Mouse (Mus musculus) small intestine, adult 2 months (tissue): Measurements from ENCODE around the gene Degs1. TPM values are rescaled to one million over a fixed set of nuclear protein-coding genes. Genes with fewer than 3 reads are reported as not detected.

Experiments used
- H3K27ac ChIP-seq: fragments of 200-500 bp; 2 replicates; pipeline ENCODE4 v1.5.1; 2012; ENCODE audit warnings: low read depth, low read length, control low read depth, inconsistent platforms; ENCODE audit not compliant: insufficient read depth
- H3K27me3 ChIP-seq: fragments of 200-500 bp; 2 replicates; pipeline ENCODE4 v1.6.1; 2012; ENCODE audit warnings: mild to moderate bottlenecking, moderate library complexity, low read length, inconsistent platforms; ENCODE audit not compliant: control insufficient read depth, insufficient read depth
- H3K36me3 ChIP-seq: fragments of 200-500 bp; 2 replicates; pipeline ENCODE4 v1.6.1; 2012; ENCODE audit warnings: mild to moderate bottlenecking, low read length, control low read depth, inconsistent platforms; ENCODE audit not compliant: control insufficient read depth, insufficient read depth
- H3K4me1 ChIP-seq: fragments of 200-500 bp; 2 replicates; pipeline ENCODE4 v1.6.1; 2012; ENCODE audit warnings: low read length, inconsistent platforms, mixed read lengths; ENCODE audit not compliant: control insufficient read depth, insufficient read depth, insufficient read length
- H3K4me3 ChIP-seq: fragments of 200-500 bp; 2 replicates; pipeline ENCODE4 v1.5.1; 2012; ENCODE audit warnings: low read depth, mild to moderate bottlenecking, control low read depth, inconsistent platforms, low read length, moderate library complexity
- CTCF ChIP-seq: fragments of 200-500 bp; IDR thresholded peaks from 2 replicates; pipeline ENCODE4 v1.5.1; 2012; ENCODE audit warnings: low read depth, mild to moderate bottlenecking, control low read depth, inconsistent platforms, low read length, moderate library complexity, mixed read lengths; ENCODE audit not compliant: insufficient replicate concordance, insufficient read length; ENCODE audit errors: extremely low read depth
- POLR2A ChIP-seq: fragments of 200-500 bp; IDR thresholded peaks from 2 replicates; pipeline ENCODE4 v1.6.1; 2012; ENCODE audit warnings: low read depth, mild to moderate bottlenecking, control low read depth, inconsistent platforms, low read length, moderate library complexity
- WGBS: fragments of 180-500 bp; shearing (Covaris S2); methylation state at CpG from one replicate; pipeline ENCODE4 v1.1.7; 2018; 5-methylcytosine and 5-hydroxymethylcytosine counted together
- polyA plus RNA-seq: library from polyadenylated mRNA; depleted of rRNA; stranded (reverse); fragments of >200 nt; gene quantifications from 2 replicates; pipeline ENCODE4 v1.2.3, GENCODE M21; 2012; rRNA removed

Degs1 gene
- polyA plus RNA-seq: 8.5 and 14.1 TPM in 2 replicates

GRCm38 (mm10) chr1:182282091-182283075 lies at the start of gene Degs1:
Degs1 (minus strand) TSS chr1:182282804.
- peak; percentile 97 for TF ChIP-seq POLR2A
- TF ChIP-seq CTCF: no peak
- H3K27ac ChIP-seq: peak within 1 kb of the TSS; percentile 76
- under 1% methylated on average over 94 of the region's 94 CpGs for WGBS

DNA sequence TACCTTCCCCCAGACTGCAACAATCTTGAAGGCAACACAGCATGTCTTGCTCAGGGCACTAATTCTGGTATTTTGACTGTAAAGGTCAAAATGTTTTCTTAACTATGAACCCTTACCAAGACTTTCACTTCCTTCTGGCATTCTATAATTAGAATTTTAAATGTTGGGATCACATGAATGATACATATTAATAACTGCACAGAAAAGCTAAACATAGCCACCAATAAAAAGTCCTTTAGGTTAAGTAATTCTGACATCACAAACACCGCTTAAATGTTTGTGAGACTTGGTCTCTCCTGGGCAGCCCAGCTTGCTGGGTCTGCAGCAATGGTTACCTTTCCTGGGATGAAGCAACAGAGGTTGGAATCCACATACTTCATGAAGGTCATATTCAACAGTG lies 43.3 kb upstream of the Degs1 start:
- Histone ChIP-seq H3K4me1 (no peaks in the 10 kb centered on the region), H3K36me3 (peaks cover 51% of the 10 kb centered on the region), H3K27ac (no peak overlapping the region), H3K27me3 (no peaks in the 10 kb centered on the region), H3K4me3 (no peak overlapping the region)
- 85% methylated on average over 1 of the region's 1 CpGs for WGBS
- no peak for TF ChIP-seq POLR2A
- no peak for TF ChIP-seq CTCF

More at GRCm38 (mm10) chr1:182282091-182283075, at the start of gene Degs1:
- peaks cover 14% of the 10 kb centered on the region for H3K36me3 ChIP-seq
- peak within 1 kb of the TSS; percentile 85 for H3K4me3 ChIP-seq
- peaks cover 8% of the 10 kb centered on the region for H3K4me1 ChIP-seq
- H3K27me3 ChIP-seq: no peaks in the 10 kb centered on the region

- Histone ChIP-seq H3K4me1 (no peaks in the 10 kb centered on the region), H3K27me3 (no peaks in the 10 kb centered on the region), H3K27ac (no peak overlapping the region), H3K36me3 (peaks cover 52% of the 10 kb centered on the region), H3K4me3 (no peak overlapping the region)
- TF ChIP-seq POLR2A (no peak), CTCF (no peak)
- WGBS: 91% methylated on average over 7 of the region's 7 CpGs
These were observed 41.9 kb upstream of the Degs1 start for GRCm38 (mm10) chr1:182324552-182324951.

GRCm38 (mm10) chr1:182323139-182323538 lies 40.5 kb upstream of the Degs1 start:
- H3K36me3 ChIP-seq: peaks cover 48% of the 10 kb centered on the region

GRCm38 (mm10) chr1:182314201-182314600 lies 31.6 kb upstream of the Degs1 start:
- no peaks in the 10 kb centered on the region for H3K4me1 ChIP-seq
- H3K36me3 ChIP-seq: peaks cover 40% of the 10 kb centered on the region
- H3K27me3 ChIP-seq: no peaks in the 10 kb centered on the region
- TF ChIP-seq CTCF (no peak), POLR2A (no peak)
- H3K27ac ChIP-seq: no peak overlapping the region
- H3K4me3 ChIP-seq: no peak overlapping the region
- 96% methylated on average over 5 of the region's 5 CpGs for WGBS

More at GRCm38 (mm10) chr1:182323139-182323538, 40.5 kb upstream of the Degs1 start:
- no peaks in the 10 kb centered on the region for H3K27me3 ChIP-seq
- 87% methylated on average over 3 of the region's 3 CpGs for whole genome bisulfite sequencing
- no peak overlapping the region for H3K27ac ChIP-seq
- no peak for TF ChIP-seq CTCF
- TF ChIP-seq POLR2A: no peak
- H3K4me1 ChIP-seq: no peaks in the 10 kb centered on the region
- no peak overlapping the region for H3K4me3 ChIP-seq

- H3K4me3 ChIP-seq: no peak overlapping the region
- no peak for TF ChIP-seq CTCF
- WGBS: 91% methylated on average over 8 of the region's 8 CpGs
- H3K4me1 ChIP-seq: no peaks in the 10 kb centered on the region
- peaks cover 36% of the 10 kb centered on the region for H3K36me3 ChIP-seq
- no peaks in the 10 kb centered on the region for H3K27me3 ChIP-seq
- H3K27ac ChIP-seq: no peak overlapping the region
These were observed 30.6 kb upstream of the Degs1 start for GRCm38 (mm10) chr1:182313181-182313580.

DNA sequence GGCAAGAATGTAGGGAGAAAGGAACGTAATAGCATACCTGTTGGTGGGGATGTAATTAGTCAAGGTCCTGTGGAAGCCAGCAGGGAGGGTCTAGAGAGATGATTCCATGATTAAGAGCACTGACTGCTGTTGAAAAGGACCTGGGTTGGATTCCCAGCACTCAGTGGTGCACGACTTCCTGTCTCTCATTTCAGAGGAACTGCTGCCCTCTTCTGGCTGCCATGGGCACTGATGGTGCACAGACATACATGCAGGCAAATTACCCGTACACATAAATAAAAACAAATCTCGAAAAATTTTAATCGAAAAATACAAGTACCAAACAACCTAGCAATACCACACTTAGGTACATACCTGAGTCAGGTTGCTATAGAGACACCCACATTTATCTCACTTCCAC lies 28.8 kb upstream of the Degs1 start:
- H3K4me3 ChIP-seq: no peak overlapping the region
- no peak overlapping the region for H3K27ac ChIP-seq
- H3K27me3 ChIP-seq: no peaks in the 10 kb centered on the region
- H3K36me3 ChIP-seq: peaks cover 19% of the 10 kb centered on the region
- no peaks in the 10 kb centered on the region for H3K4me1 ChIP-seq
- 96% methylated on average over 5 of the region's 5 CpGs for WGBS
- TF ChIP-seq POLR2A: no peak
- TF ChIP-seq CTCF: peak; percentile 36; the same call in 1 of the 2 replicates
